Mouse (Mus musculus): ENCODE measurements around the gene Spg20.

- no peak for TF ChIP-seq POLR2A (IDR thresholded peaks at IDR 0.05; ENCODE audit: extremely low read depth, insufficient read depth, low read length)
- TF ChIP-seq CTCF (IDR thresholded peaks at IDR 0.05; ENCODE audit: low read depth, low read length): no peak
Observed at GRCm38 (mm10) chr3:55062653-55063052, 49.3 kb upstream of the Spg20 start.
